Mouse (Mus musculus): Measurements from ENCODE around the gene St8sia6.
"Not testable (repeated sequence)": the region's sequence is repeated elsewhere in the genome, so short reads cannot be mapped to it uniquely, and the experiment has no call there.

St8sia6 gene

GRCm38 (mm10) chr2:13603636-13604035 lies 190.2 kb downstream of the St8sia6 start:
- DNase-seq = not testable (repeated sequence)

- no peak for DNase-seq
Measured at GRCm38 (mm10) chr2:13603093-13603492, 190.8 kb downstream of the St8sia6 start.

Data from kidney, postnatal 25 days (tissue).